Mouse (Mus musculus): ENCODE data around the gene Bfsp1. TPM values are rescaled to one million over a fixed set of nuclear protein-coding genes. Genes with fewer than 3 reads are reported as not detected.

Bfsp1 gene
- total RNA-seq, 2 experiments from 2014 or later = 0.27 to 0.38 TPM

DNA sequence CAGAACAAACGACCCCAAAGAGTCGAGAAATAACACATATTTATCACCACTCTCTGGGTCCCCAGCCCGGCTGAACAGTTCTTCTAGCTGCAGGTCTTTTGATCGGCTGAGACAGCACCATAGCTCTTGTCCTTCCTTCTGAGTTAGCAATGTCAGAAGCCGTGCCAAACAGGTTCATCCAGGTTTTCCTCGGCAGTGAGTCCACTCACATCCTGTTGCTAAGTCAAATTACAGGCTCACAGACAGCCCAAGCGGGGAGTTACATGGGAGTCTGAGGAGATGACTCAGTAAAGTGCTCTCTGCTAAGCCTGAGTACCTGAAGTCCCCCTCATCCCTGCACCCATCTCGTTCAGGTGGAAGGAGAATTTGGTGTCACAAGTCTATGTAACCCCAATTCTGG, 1.6 kb upstream of the Bfsp1 start:
- intact Hi-C loops (cut with DNase I) = loop anchor here (5.0 kb wide), 1 partner anchor 423 kb away; no protein-coding TSS in a partner anchor
- no peak for DNase-seq

DNA sequence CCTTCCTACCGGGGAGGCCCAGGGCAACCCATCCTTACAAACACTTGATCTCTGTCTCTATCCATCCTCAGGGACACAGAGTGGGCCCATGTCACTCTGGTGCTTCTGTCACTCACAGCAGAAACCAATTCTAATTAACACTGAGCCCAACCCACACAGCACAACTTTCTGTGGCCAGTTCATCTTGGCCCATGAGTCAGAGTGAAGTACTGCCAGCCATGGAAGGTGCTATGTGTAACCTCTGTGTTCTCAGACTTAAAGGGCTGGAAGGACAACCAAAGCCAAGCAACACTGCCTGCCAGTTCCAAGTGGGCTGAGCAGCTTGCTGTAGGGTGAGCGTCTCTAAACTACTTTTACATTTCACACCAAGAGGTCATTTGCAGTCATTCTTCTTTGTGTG, 3.8 kb downstream of the Bfsp1 start:
- DNase-seq = no peak
- intact Hi-C loops (cut with DNase I) = no loop called here

GRCm38 (mm10) chr2:143853447-143853846, 9.5 kb downstream of the Bfsp1 start:
- intact Hi-C loops (cut with DNase I) = no loop called here
- DNase-seq = no peak

DNA sequence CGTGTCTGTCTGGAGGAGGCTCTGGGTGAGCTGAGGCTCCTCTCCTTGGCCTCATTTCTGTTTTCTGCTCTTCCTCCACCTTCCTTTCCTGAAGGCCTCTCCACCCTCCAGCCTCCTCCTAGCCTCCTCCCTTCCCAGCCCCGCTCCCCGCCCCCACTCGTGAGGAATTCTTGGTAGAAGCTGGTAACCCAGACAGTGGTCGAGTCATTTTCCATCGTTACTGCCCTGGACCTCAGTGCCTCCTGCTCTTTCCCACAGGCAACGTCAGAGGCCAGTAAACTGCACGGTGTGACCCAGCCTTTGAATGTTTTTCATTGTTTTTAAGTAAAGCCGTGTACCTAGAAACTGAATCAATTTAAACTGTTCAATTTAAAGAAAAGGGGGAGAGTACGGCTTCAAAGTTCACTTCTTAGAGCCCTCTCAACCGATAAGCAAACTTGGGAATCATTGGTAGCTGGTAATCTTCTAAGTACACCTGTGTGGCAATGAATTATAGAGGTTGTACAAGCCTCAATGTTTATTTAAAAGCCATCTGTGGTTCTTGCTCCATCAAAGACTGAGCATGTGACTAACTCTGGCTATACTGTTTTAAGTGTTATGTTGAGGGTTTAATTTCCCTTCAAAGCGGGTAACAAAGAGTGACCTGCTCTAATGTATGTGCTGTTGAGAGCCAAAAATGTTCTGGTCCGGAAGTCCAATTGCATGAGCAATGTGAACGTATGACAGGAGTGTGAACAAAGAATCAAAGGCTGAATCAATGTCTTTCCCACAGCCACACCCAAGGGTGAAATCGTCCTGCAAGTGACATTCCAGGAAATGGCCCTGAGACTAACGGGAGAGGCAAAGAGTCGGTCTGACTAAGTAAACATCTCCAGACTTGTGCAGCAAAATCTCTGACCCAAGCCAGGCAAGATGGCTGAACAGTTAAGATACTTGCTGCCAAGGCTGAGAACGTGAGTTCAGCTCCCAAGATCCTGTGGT, 10.4 kb downstream of the Bfsp1 start:
- no peak for DNase-seq
- intact Hi-C loops (cut with DNase I) = no loop called here

DNA sequence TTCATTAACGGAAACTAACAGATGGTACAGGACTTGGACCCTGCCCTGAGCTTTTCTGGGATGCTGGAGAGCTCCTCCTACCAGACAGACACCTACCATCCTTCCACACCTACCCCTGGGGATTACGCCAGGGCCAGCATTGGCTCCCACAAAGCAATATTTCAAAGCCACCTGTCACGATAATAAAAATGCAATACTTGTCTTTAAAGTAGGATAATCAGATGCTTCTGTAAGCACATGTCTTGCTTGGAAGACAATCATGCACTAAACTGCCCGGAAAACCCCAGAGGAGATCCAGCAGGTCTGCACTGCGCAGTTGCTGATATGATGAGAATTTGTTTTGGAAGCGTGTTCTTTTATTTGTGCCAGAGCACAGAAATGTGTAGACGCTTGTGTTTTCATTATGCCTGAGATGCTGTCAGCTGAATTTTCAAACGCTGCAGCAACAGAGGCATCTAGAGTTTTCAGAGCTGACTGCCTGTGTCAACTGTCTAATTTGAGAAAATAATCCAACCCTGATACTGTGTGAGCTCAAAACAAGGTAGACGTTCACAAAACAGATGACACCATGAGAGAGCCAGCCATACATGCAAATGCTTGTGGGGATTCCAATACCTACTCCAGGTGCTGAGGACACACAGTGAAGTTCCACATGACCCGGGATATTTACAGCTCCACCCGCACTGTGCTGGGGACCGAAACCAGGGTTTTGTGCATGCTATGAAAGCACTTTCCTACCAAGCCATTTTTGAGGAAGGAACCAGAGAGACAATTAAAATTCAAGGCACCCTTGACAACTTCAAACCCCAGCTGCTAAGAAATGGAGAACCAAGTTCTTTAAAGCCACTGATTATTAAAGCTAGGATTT, 11.4 kb downstream of the Bfsp1 start:
- intact Hi-C loops (cut with DNase I) = no loop called here
- no peak for DNase-seq

GRCm38 (mm10) chr2:143847291-143847690, 15.7 kb downstream of the Bfsp1 start:
- no peak for DNase-seq
- intact Hi-C loops (cut with DNase I) = no loop called here

DNA sequence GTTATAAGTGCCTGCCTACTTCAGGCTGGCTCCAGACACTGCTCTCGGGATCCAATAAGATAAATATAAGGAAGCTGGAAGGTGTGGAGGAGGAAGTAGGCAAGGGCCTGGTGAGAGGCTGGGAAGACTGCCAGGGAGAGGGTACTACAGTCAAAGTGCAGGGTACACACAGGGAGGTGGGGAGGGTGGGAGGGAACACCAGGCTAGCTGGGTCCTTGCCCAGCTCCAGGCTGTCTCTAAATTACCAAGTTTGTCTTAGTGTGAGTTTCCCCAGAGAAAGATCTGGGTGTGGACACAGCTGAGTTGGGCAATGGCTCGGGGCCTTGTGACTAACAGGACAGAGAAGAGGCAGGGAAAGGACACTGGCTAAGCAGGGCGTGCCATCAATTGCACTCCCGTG, 16.2 kb downstream of the Bfsp1 start:
- DNase-seq = peak; percentile 43 to 45
- intact Hi-C loops (cut with DNase I) = no loop called here

- no peak for DNase-seq
- intact Hi-C loops (cut with DNase I) = no loop called here
Measured at GRCm38 (mm10) chr2:143844779-143845178, 18.2 kb downstream of the Bfsp1 start.

GRCm38 (mm10) chr2:143841536-143841935, 21.4 kb downstream of the Bfsp1 start:
- no peak for DNase-seq
- intact Hi-C loops (cut with DNase I) = no loop called here

DNA sequence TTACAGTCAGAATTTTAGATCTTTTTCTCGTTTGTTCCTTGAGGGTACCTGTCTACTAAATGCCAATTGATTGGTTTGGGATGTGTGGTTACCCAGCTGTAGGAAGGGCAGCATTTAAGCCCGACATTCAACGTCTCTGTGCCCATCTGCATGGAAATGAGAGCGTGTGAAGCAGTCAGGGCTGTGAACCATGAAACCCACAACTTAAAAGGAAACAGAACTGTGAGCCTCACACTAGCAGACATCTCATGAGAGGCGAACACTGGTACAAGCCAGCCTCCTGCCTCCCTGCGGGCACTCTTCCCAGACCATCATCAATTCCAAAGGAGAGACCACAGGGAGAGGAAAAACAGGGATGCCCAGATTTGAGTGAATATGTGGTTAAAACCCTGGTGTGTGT, 22.1 kb downstream of the Bfsp1 start:
- intact Hi-C loops (cut with DNase I) = no loop called here
- DNase-seq = no peak

DNA sequence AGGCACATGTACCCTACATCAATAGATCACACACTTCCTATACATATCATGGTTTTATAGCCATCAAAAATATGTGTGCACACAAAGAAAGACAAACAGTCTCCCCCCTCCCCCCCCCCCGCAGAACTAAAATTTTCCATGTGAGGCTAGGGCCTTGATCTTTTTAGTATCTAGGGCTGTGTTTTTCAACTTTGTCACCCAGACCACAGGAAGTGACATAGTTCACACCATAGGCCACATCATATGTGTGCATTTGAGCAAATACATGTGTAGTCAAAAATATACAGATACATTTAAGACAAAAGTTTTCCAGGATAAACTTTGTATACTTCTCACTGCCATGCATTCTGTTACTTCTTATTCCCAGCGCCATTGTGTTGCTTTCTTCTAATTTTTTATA, 23.5 kb downstream of the Bfsp1 start:
- no peak for DNase-seq
- intact Hi-C loops (cut with DNase I) = loop anchor here (2.0 to 5.0 kb wide), 4 partner anchors 141 to 613 kb away; no protein-coding TSS in a partner anchor

DNA sequence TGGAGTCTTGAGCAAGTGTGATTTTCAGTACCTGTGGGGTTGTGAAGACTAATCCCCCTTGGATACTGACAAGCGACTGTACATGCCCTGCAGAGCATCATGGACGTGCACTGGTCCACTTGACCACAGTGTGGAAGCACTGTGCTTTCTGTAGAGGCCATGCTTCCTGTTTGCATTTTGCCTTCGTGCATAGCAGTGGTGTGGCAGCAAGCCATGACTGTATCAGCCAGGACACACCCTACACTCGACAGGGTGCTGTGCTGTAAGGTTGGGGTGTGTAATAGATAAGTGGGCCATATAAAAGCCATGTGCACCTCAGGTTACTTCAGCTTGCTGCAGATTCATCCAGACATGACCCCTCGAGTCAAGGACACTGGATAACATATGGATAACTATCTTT, 24.3 kb downstream of the Bfsp1 start:
- DNase-seq = peak; percentile 22 to 39

GRCm38 (mm10) chr2:143837291-143837701, 25.7 kb downstream of the Bfsp1 start:
- peak; percentile 66 to 81 for DNase-seq
- intact Hi-C loops (cut with DNase I) = loop anchor here (5.0 kb wide), 3 partner anchors 380 to 615 kb away; no protein-coding TSS in a partner anchor

More for the DNA sequence above, 24.3 kb downstream of the Bfsp1 start:
- intact Hi-C loops (cut with DNase I) = loop anchor here (2.0 to 5.0 kb wide), 4 partner anchors 142 to 614 kb away; no protein-coding TSS in a partner anchor

DNA sequence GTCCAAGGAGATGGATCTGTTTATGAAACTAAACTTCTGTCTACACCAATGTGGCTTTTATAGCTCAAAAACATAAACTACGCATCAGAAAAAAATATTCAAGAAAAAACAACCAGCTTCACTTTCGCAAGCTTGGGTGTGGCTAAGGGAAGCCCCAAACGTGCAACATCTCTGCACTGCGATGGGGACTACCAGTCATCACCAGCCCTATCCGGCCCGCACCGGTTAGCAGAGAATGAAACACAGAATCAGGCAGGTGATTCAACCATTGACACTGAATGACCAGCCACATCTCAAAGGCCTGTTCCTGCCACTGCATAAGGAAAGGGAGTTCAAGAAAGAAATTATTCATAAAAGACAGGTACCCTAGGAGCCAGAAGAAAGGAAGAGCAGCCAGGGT, 27.2 kb downstream of the Bfsp1 start:
- intact Hi-C loops (cut with DNase I) = loop anchor here (5.0 kb wide), 3 partner anchors 381 to 616 kb away; no protein-coding TSS in a partner anchor

DNA sequence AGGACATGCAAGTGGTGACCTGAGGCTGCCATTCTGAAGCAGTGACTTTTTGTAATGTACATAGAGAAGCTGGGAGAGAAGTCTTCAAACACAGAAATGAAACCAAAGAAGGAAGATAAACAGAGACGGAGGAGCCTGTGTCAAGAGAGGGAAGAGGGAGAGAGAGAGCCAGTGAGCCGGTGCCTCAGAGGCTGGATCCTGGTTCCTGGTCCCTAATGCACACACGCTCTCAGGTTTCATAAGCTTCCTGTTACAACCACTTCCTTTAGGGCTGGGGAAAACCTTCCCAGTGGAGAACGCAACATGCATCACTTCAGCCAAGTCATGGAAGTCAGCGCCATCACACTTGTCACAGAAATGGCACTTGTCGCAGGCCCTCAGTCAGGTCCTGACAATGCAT, 28.9 kb downstream of the Bfsp1 start:
- intact Hi-C loops (cut with DNase I) = no loop called here
- no peak for DNase-seq

More for the DNA sequence above, 27.2 kb downstream of the Bfsp1 start:
- DNase-seq = no peak

GRCm38 (mm10) chr2:143832721-143833120, 30.3 kb downstream of the Bfsp1 start:
- no peak for DNase-seq
- intact Hi-C loops (cut with DNase I) = no loop called here

DNA sequence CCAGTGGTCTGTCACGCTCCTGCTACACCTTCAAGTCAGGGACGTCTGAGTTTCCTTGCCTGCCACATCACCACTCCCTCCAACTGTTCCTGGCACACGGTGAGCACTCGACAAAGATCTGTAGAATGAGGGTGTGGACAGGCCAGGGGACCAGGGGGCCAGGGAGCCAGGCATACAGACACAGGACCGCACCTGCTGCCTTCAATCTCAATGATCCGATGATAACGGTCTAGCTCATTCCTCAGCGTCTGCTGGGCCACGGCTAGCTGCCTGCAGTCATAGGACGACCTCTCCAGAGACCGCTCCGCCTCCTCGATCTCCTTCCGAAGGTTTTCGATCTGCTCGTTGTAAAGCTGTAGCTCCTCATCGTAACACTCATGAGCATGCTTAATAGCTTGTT, 31.3 kb downstream of the Bfsp1 start:
- intact Hi-C loops (cut with DNase I) = no loop called here
- no peak for DNase-seq

- intact Hi-C loops (cut with DNase I) = no loop called here
- no peak for DNase-seq
Measured at GRCm38 (mm10) chr2:143813461-143813860, 49.5 kb downstream of the Bfsp1 start.

- intact Hi-C loops (cut with DNase I) = no loop called here
Measured at GRCm38 (mm10) chr2:143812262-143812661, 50.7 kb downstream of the Bfsp1 start.

GRCm38 (mm10) chr2:143808789-143809188, 54.2 kb downstream of the Bfsp1 start:
- no peak for DNase-seq
- intact Hi-C loops (cut with DNase I) = no loop called here

More at GRCm38 (mm10) chr2:143812262-143812661, 50.7 kb downstream of the Bfsp1 start:
- no peak for DNase-seq

All from heart, postnatal 14 days (tissue).